Mouse (Mus musculus) stomach, embryonic 16.5 days (tissue): Measurements from ENCODE around the gene Afp. TPM values are rescaled to one million over a fixed set of nuclear protein-coding genes. Genes with fewer than 3 reads are reported as not detected.

Experiments used
- ATAC-seq: fragments of 200-750 bp; cut with Nextera tagmentation; 2 replicates; pipeline ENCODE4 v1.8.0; 2017; ENCODE audit warnings: moderate number of reproducible peaks, moderate TSS enrichment; ENCODE audit not compliant: insufficient read depth, low FRiP score
- H3K27ac ChIP-seq: fragments of 300-500 bp; sonication (generic); 2 replicates; pipeline ENCODE4 v1.5.1; 2014; ENCODE audit warnings: low read length
- H3K27me3 ChIP-seq: fragments of 300-500 bp; sonication (generic); 2 replicates; pipeline ENCODE4 v1.6.1; 2014; ENCODE audit warnings: low read length, control low read depth, mixed read lengths; ENCODE audit not compliant: control insufficient read depth, insufficient read depth
- H3K36me3 ChIP-seq: fragments of 300-500 bp; sonication (generic); 2 replicates; pipeline ENCODE4 v1.6.1; 2014; ENCODE audit warnings: low read length; ENCODE audit not compliant: control insufficient read depth, insufficient read depth
- H3K4me1 ChIP-seq: fragments of 300-500 bp; sonication (generic); 2 replicates; pipeline ENCODE4 v1.6.1; 2014; ENCODE audit warnings: low read length, control low read depth, mixed read lengths; ENCODE audit not compliant: control insufficient read depth, insufficient read depth
- H3K4me2 ChIP-seq: fragments of 300-500 bp; sonication (generic); 2 replicates; pipeline ENCODE4 v1.6.1; 2014; ENCODE audit warnings: low read depth, low read length, mixed read lengths
- H3K4me3 ChIP-seq: fragments of 300-500 bp; sonication (generic); replicated peaks from 2 replicates; pipeline ENCODE4 v1.5.1; 2014; ENCODE audit warnings: mild to moderate bottlenecking, low read length
- H3K9ac ChIP-seq: fragments of 300-500 bp; sonication (generic); 2 replicates; pipeline ENCODE4 v1.6.1; 2014; ENCODE audit warnings: low read length
- H3K9me3 ChIP-seq: fragments of 300-500 bp; sonication (generic); replicated peaks from 2 replicates; pipeline ENCODE4 v1.6.1; 2016; ENCODE audit warnings: low read length, control low read depth; ENCODE audit not compliant: control insufficient read depth
- WGBS: fragments of 180-500 bp; shearing (Covaris S2); extraction: QIAGEN DNeasy Blood & Tissue Kit; methylation state at CpG from one replicate; pipeline ENCODE4 v1.1.7; 2014; 5-methylcytosine and 5-hydroxymethylcytosine counted together
- polyA plus RNA-seq: library from polyadenylated mRNA; unstranded; fragments of >200 nt; fragmentation: Nextera tagmentation; extraction: Ambion mirVana; gene quantifications from 2 replicates; pipeline ENCODE4 v1.2.1, GENCODE M21; 2015

Gene Afp
- polyA plus RNA-seq, 1 experiment from 2014 or later: 546 TPM

- Histone ChIP-seq H3K27me3 (no peaks in the 10 kb centered on the region), H3K4me1 (no peaks in the 10 kb centered on the region), H3K9ac (no peak overlapping the region), H3K4me2 (no peak overlapping the region), H3K36me3 (no peaks in the 10 kb centered on the region), H3K27ac (no peak overlapping the region), H3K9me3 (no peaks in the 10 kb centered on the region), H3K4me3 (no peak overlapping the region)
- WGBS: 80% methylated on average over 4 of the region's 4 CpGs
- no peak for ATAC-seq
Measured at GRCm38 (mm10) chr5:90473902-90474301, 16.6 kb upstream of the Afp start.

GRCm38 (mm10) chr5:90474369-90474768, 16.2 kb upstream of the Afp start:
- Histone ChIP-seq H3K4me1 (no peaks in the 10 kb centered on the region), H3K4me2 (no peak overlapping the region), H3K9me3 (no peaks in the 10 kb centered on the region), H3K9ac (no peak overlapping the region), H3K27ac (no peak overlapping the region), H3K36me3 (no peaks in the 10 kb centered on the region), H3K4me3 (no peak overlapping the region), H3K27me3 (no peaks in the 10 kb centered on the region)
- no peak for ATAC-seq
- 81% methylated on average over 5 of the region's 5 CpGs for WGBS

GRCm38 (mm10) chr5:90476741-90477140, 13.8 kb upstream of the Afp start:
- H3K27me3 ChIP-seq: no peaks in the 10 kb centered on the region
- no peak overlapping the region for H3K4me2 ChIP-seq
- 78% methylated on average over 3 of the region's 3 CpGs for WGBS
- H3K9ac ChIP-seq: no peak overlapping the region
- no peak overlapping the region for H3K4me3 ChIP-seq
- ATAC-seq: no peak
- H3K27ac ChIP-seq: no peak overlapping the region
- H3K36me3 ChIP-seq: no peaks in the 10 kb centered on the region
- no peaks in the 10 kb centered on the region for H3K9me3 ChIP-seq
- no peaks in the 10 kb centered on the region for H3K4me1 ChIP-seq

- 72% methylated on average over 7 of the region's 7 CpGs for WGBS
- H3K36me3 ChIP-seq: no peaks in the 10 kb centered on the region
- no peak overlapping the region for H3K4me3 ChIP-seq
- no peaks in the 10 kb centered on the region for H3K4me1 ChIP-seq
- H3K27ac ChIP-seq: no peak overlapping the region
- no peak overlapping the region for H3K9ac ChIP-seq
- no peaks in the 10 kb centered on the region for H3K27me3 ChIP-seq
- ATAC-seq: no peak; the same call in 1 of the 2 replicates
- no peak overlapping the region for H3K4me2 ChIP-seq
- no peaks in the 10 kb centered on the region for H3K9me3 ChIP-seq
Measured at GRCm38 (mm10) chr5:90477308-90478140, 13.0 kb upstream of the Afp start.

GRCm38 (mm10) chr5:90478886-90479285, 11.7 kb upstream of the Afp start:
- H3K9me3 ChIP-seq: no peaks in the 10 kb centered on the region
- H3K27me3 ChIP-seq: no peaks in the 10 kb centered on the region
- no peaks in the 10 kb centered on the region for H3K4me1 ChIP-seq
- 66% methylated on average over 1 of the region's 1 CpGs for WGBS
- H3K4me3 ChIP-seq: no peak overlapping the region
- no peaks in the 10 kb centered on the region for H3K36me3 ChIP-seq
- H3K27ac ChIP-seq: no peak overlapping the region
- no peak overlapping the region for H3K4me2 ChIP-seq
- no peak for ATAC-seq
- H3K9ac ChIP-seq: no peak overlapping the region

GRCm38 (mm10) chr5:90485597-90485996, 4.9 kb upstream of the Afp start:
- Histone ChIP-seq H3K4me1 (no peaks in the 10 kb centered on the region), H3K9ac (no peak overlapping the region), H3K27me3 (no peaks in the 10 kb centered on the region), H3K4me2 (no peak overlapping the region), H3K4me3 (no peak overlapping the region), H3K27ac (no peak overlapping the region), H3K9me3 (no peaks in the 10 kb centered on the region), H3K36me3 (no peaks in the 10 kb centered on the region)
- WGBS: 70% methylated on average over 7 of the region's 7 CpGs
- ATAC-seq: no peak

- Histone ChIP-seq H3K4me1 (no peaks in the 10 kb centered on the region), H3K4me3 (no peak overlapping the region), H3K27ac (no peak overlapping the region), H3K9ac (no peak overlapping the region), H3K9me3 (no peaks in the 10 kb centered on the region), H3K36me3 (no peaks in the 10 kb centered on the region), H3K4me2 (no peak overlapping the region), H3K27me3 (no peaks in the 10 kb centered on the region)
- WGBS: 58% methylated on average over 7 of the region's 7 CpGs
- peak; percentile 80; the same call in 1 of the 2 replicates for ATAC-seq
Measured at GRCm38 (mm10) chr5:90488323-90488722, 2.2 kb upstream of the Afp start.

GRCm38 (mm10) chr5:90492440-90492839, 1.9 kb downstream of the Afp start:
- no peak overlapping the region for H3K4me2 ChIP-seq
- H3K4me1 ChIP-seq: no peaks in the 10 kb centered on the region
- 77% methylated on average over 9 of the region's 9 CpGs for WGBS
- no peak for ATAC-seq
- no peaks in the 10 kb centered on the region for H3K9me3 ChIP-seq
- no peak overlapping the region for H3K4me3 ChIP-seq
- H3K27ac ChIP-seq: no peak overlapping the region
- no peaks in the 10 kb centered on the region for H3K27me3 ChIP-seq
- H3K9ac ChIP-seq: no peak overlapping the region
- no peaks in the 10 kb centered on the region for H3K36me3 ChIP-seq

- WGBS: 90% methylated on average over 4 of the region's 4 CpGs
- Histone ChIP-seq H3K4me3 (no peak overlapping the region), H3K4me1 (no peaks in the 10 kb centered on the region), H3K27me3 (no peaks in the 10 kb centered on the region), H3K4me2 (no peak overlapping the region), H3K9me3 (no peaks in the 10 kb centered on the region), H3K9ac (no peak overlapping the region), H3K36me3 (no peaks in the 10 kb centered on the region), H3K27ac (no peak overlapping the region)
- ATAC-seq: no peak
Measured at GRCm38 (mm10) chr5:90494308-90494707, 3.8 kb downstream of the Afp start.
